Mouse (Mus musculus) G1E (cell line): ENCODE measurements around the gene Pgd.

ENCODE experiments used
- CTCF ChIP-seq: IDR thresholded peaks from 2 replicates; pipeline ENCODE4 v1.5.1; 2012; ENCODE audit warnings: low read depth, low read length, inconsistent platforms, mixed read lengths
- GATA1 ChIP-seq: IDR thresholded peaks from 2 replicates; pipeline ENCODE4 v1.6.1; 2012; ENCODE audit warnings: borderline replicate concordance, low read length, inconsistent platforms, mixed read lengths
- GATA2 ChIP-seq: IDR thresholded peaks from 2 replicates; pipeline ENCODE4 v1.6.1; 2012; ENCODE audit warnings: low read depth, low read length, inconsistent platforms, borderline replicate concordance
- POLR2AphosphoS5 ChIP-seq: IDR thresholded peaks from 2 replicates; pipeline ENCODE4 v1.6.1; 2012; ENCODE audit warnings: low read depth, low read length, inconsistent platforms; ENCODE audit not compliant: insufficient replicate concordance

GRCm38 (mm10) chr4:149172666-149173065, 6.1 kb upstream of the Pgd start:
- TF ChIP-seq CTCF (no peak), GATA1 (no peak), POLR2AphosphoS5 (no peak), GATA2 (no peak)
